Mouse (Mus musculus) hindbrain, postnatal 0 days (tissue): ENCODE measurements at regions not wholly inside any gene's neighbourhood (a gene's known extent, or its start where the extent isn't known, plus 50 kb on each side); places are given as distances from the start of the nearest gene placed in this dataset.
A peak's percentile ranks its signal among the peaks of the same experiment; 100 is the strongest.
"Not testable (repeated sequence)": the region's sequence is repeated elsewhere in the genome, so short reads cannot be mapped to it uniquely, and the experiment has no call there.

Experiments used
- ATAC-seq: fragments of 200-750 bp; cut with Nextera tagmentation; 2 replicates; pipeline ENCODE4 v1.8.0; 2017; ENCODE audit warnings: mild to moderate bottlenecking, moderate TSS enrichment, moderate library complexity
- DNase-seq: peaks from one replicate; pipeline ENCODE4 v3.0.0-alpha.2; 2015; ENCODE audit warnings: low spot score
- H3K27ac ChIP-seq: fragments of 300-500 bp; sonication (generic); 2 replicates; pipeline ENCODE4 v1.5.1; 2014; ENCODE audit warnings: mild to moderate bottlenecking
- H3K27me3 ChIP-seq: fragments of 300-500 bp; sonication (generic); 2 replicates; pipeline ENCODE4 v1.6.1; 2014; ENCODE audit warnings: low read length, mixed read lengths; ENCODE audit not compliant: insufficient read depth
- H3K36me3 ChIP-seq: fragments of 300-500 bp; sonication (generic); 2 replicates; pipeline ENCODE4 v1.6.1; 2014; ENCODE audit warnings: low read length, mixed read lengths; ENCODE audit not compliant: insufficient read depth
- H3K4me1 ChIP-seq: fragments of 300-500 bp; sonication (generic); 2 replicates; pipeline ENCODE4 v1.6.1; 2014; ENCODE audit warnings: antibody characterized with exemption, low read length, mixed read lengths; ENCODE audit not compliant: insufficient read depth
- H3K4me2 ChIP-seq: fragments of 300-500 bp; sonication (generic); 2 replicates; pipeline ENCODE4 v1.6.1; 2014; ENCODE audit warnings: low read depth, mild to moderate bottlenecking, low read length, moderate library complexity, mixed read lengths
- H3K4me3 ChIP-seq: fragments of 300-500 bp; sonication (generic); 2 replicates; pipeline ENCODE4 v1.5.1; 2014; ENCODE audit warnings: low read length
- H3K9ac ChIP-seq: fragments of 300-500 bp; sonication (generic); replicated peaks from 2 replicates; pipeline ENCODE4 v1.6.1; 2014; ENCODE audit warnings: mild to moderate bottlenecking, low read length, moderate library complexity, mixed read lengths
- H3K9me3 ChIP-seq: fragments of 300-500 bp; sonication (generic); 2 replicates; pipeline ENCODE4 v1.6.1; 2016; ENCODE audit warnings: low read length, mixed read lengths
- CTCF ChIP-seq: IDR thresholded peaks from 2 replicates; pipeline ENCODE4 v1.5.1; 2016; ENCODE audit warnings: antibody characterized with exemption, control low read depth, low read depth
- WGBS: fragments of 180-500 bp; shearing (Covaris S2); extraction: QIAGEN DNeasy Blood & Tissue Kit; methylation state at CpG from one replicate; pipeline ENCODE4 v1.1.7; 2014; 5-methylcytosine and 5-hydroxymethylcytosine counted together

GRCm38 (mm10) chr4:71332018-71332417, 425.7 kb downstream of the Gm11232 start:
- DNase-seq (peak; percentile 21), ATAC-seq (no peak)
- no peak overlapping the region for H3K4me2 ChIP-seq
- WGBS = 75% methylated on average over 4 of the region's 4 CpGs
- no peak overlapping the region for H3K27ac ChIP-seq
- H3K4me1 ChIP-seq = no peaks in the 10 kb centered on the region
- no peak overlapping the region for H3K4me3 ChIP-seq
- H3K36me3 ChIP-seq = no peaks in the 10 kb centered on the region
- no peaks in the 10 kb centered on the region for H3K9me3 ChIP-seq
- no peaks in the 10 kb centered on the region for H3K27me3 ChIP-seq
- H3K9ac ChIP-seq = no peak overlapping the region
- TF ChIP-seq CTCF = peak; percentile 40

- no peaks in the 10 kb centered on the region for H3K9me3 ChIP-seq
- H3K27ac ChIP-seq = no peak overlapping the region
- H3K27me3 ChIP-seq = no peaks in the 10 kb centered on the region
- no peak overlapping the region for H3K4me2 ChIP-seq
- ATAC-seq (no peak), DNase-seq (no peak)
- H3K4me1 ChIP-seq = no peaks in the 10 kb centered on the region
- H3K4me3 ChIP-seq = no peak overlapping the region
- TF ChIP-seq CTCF = no peak
- H3K9ac ChIP-seq = no peak overlapping the region
- H3K36me3 ChIP-seq = no peaks in the 10 kb centered on the region
Measured at GRCm38 (mm10) chr4:71316605-71317004, 441.2 kb downstream of the Gm11232 start.

GRCm38 (mm10) chr4:71307176-71307612, 450.6 kb downstream of the Gm11232 start:
- no peak for TF ChIP-seq CTCF
- Histone ChIP-seq H3K36me3 (no peaks in the 10 kb centered on the region), H3K9ac (no peak overlapping the region), H3K4me3 (no peak overlapping the region), H3K4me2 (no peak overlapping the region), H3K9me3 (no peaks in the 10 kb centered on the region), H3K4me1 (no peaks in the 10 kb centered on the region), H3K27me3 (no peaks in the 10 kb centered on the region), H3K27ac (no peak overlapping the region)
- ATAC-seq (no peak), DNase-seq (no peak)
- WGBS = 77% methylated on average over 6 of the region's 6 CpGs

GRCm38 (mm10) chr4:71306690-71307089, 451.1 kb downstream of the Gm11232 start:
- Histone ChIP-seq H3K4me3 (no peak overlapping the region), H3K9ac (no peak overlapping the region), H3K27ac (no peak overlapping the region), H3K36me3 (no peaks in the 10 kb centered on the region), H3K27me3 (no peaks in the 10 kb centered on the region), H3K4me2 (no peak overlapping the region), H3K9me3 (no peaks in the 10 kb centered on the region), H3K4me1 (no peaks in the 10 kb centered on the region)
- ATAC-seq (no peak), DNase-seq (no peak)
- 79% methylated on average over 6 of the region's 6 CpGs for WGBS
- TF ChIP-seq CTCF = no peak

GRCm38 (mm10) chr4:71295716-71296115, 462.0 kb downstream of the Gm11232 start:
- not testable (repeated sequence) for H3K9ac ChIP-seq, H3K4me1 ChIP-seq, H3K4me2 ChIP-seq, DNase-seq, H3K27ac ChIP-seq, H3K36me3 ChIP-seq, ATAC-seq, H3K9me3 ChIP-seq, H3K27me3 ChIP-seq, H3K4me3 ChIP-seq
- WGBS = 77% methylated on average over 3 of the region's 3 CpGs

- Histone ChIP-seq H3K9ac (no peak overlapping the region), H3K27me3 (no peaks in the 10 kb centered on the region), H3K9me3 (no peaks in the 10 kb centered on the region), H3K4me2 (no peak overlapping the region), H3K36me3 (no peaks in the 10 kb centered on the region), H3K4me1 (no peaks in the 10 kb centered on the region), H3K27ac (no peak overlapping the region), H3K4me3 (no peak overlapping the region)
- WGBS = 88% methylated on average over 10 of the region's 10 CpGs
- no peak for ATAC-seq
- no peak for DNase-seq
- no peak for TF ChIP-seq CTCF
Measured at GRCm38 (mm10) chr4:71291741-71292149, 466.0 kb downstream of the Gm11232 start.

GRCm38 (mm10) chr4:71291111-71291740, 466.5 kb downstream of the Gm11232 start:
- 94% methylated on average over 22 of the region's 22 CpGs for WGBS
- H3K4me3 ChIP-seq = not testable (repeated sequence)

More at GRCm38 (mm10) chr4:71291111-71291740, 466.5 kb downstream of the Gm11232 start:
- not testable (repeated sequence) for H3K36me3 ChIP-seq, H3K27ac ChIP-seq, H3K9ac ChIP-seq, H3K4me2 ChIP-seq, H3K27me3 ChIP-seq, ATAC-seq, H3K9me3 ChIP-seq, DNase-seq, H3K4me1 ChIP-seq
